Mouse (Mus musculus) liver, postnatal 0 days (tissue): ENCODE measurements around the gene Cnga3.

ENCODE experiments used
- CTCF ChIP-seq: sonication (generic); IDR thresholded peaks from 2 replicates; pipeline ENCODE4 v1.5.1; 2016; ENCODE audit warnings: antibody characterized with exemption, low read depth
- EP300 ChIP-seq: IDR thresholded peaks from 2 replicates; pipeline ENCODE4 v1.6.1; 2016; ENCODE audit warnings: antibody characterized with exemption, low read depth, mild to moderate bottlenecking

DNA sequence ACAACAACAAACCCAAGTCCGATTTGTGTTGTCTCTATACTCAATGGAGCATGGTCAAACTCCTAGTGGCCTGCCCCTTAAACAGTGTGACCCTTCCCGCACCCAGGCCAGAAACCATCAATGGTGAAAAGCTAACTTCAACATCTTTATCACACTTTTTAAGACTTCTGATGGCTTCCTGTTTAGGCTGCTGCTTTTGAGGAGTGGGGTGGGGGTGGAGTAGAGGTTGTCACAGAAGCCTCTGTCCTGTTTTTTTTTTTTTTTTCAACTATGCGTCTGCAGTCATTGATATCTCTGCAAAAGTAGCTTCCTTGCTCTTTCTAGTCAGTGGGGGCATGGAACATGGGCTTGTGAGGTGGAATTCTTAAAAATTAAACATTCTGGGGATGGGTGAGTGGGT is 88.6 kb downstream of the Cnga3 start:
- TF ChIP-seq CTCF: no peak
- no peak for TF ChIP-seq EP300
